Mouse (Mus musculus) bone marrow macrophage, adult 2 months (primary cell): Measurements from ENCODE around the gene Gm597. TPM values are rescaled to one million over a fixed set of nuclear protein-coding genes. Genes with fewer than 3 reads are reported as not detected.

Source experiments
- H3K27ac ChIP-seq: 2 replicates; pipeline ENCODE4 v1.5.1; 2012; ENCODE audit warnings: low read depth, low read length; ENCODE audit not compliant: insufficient read depth
- H3K4me1 ChIP-seq: 2 replicates; pipeline ENCODE4 v1.6.1; 2012; ENCODE audit warnings: low read length; ENCODE audit not compliant: control insufficient read depth, insufficient read depth
- H3K4me3 ChIP-seq: 2 replicates; pipeline ENCODE4 v1.5.1; 2012; ENCODE audit warnings: mild to moderate bottlenecking, low read length, moderate library complexity; ENCODE audit not compliant: insufficient read depth
- CTCF ChIP-seq: IDR thresholded peaks from 2 replicates; pipeline ENCODE4 v1.5.1; 2012; ENCODE audit warnings: low read depth, mild to moderate bottlenecking, low read length, moderate library complexity
- POLR2A ChIP-seq: IDR thresholded peaks from 2 replicates; pipeline ENCODE4 v1.6.1; 2012; ENCODE audit warnings: mild to moderate bottlenecking, low read depth, low read length, borderline replicate concordance
- polyA plus RNA-seq: library from polyadenylated mRNA; stranded (reverse); fragments of >200 nt; gene quantifications from 2 replicates; pipeline ENCODE4 v1.2.4, GENCODE M21; 2012; ENCODE audit not compliant: missing spikeins, insufficient read depth, insufficient read length

Gene Gm597
- not detected in 2 replicates for polyA plus RNA-seq

DNA sequence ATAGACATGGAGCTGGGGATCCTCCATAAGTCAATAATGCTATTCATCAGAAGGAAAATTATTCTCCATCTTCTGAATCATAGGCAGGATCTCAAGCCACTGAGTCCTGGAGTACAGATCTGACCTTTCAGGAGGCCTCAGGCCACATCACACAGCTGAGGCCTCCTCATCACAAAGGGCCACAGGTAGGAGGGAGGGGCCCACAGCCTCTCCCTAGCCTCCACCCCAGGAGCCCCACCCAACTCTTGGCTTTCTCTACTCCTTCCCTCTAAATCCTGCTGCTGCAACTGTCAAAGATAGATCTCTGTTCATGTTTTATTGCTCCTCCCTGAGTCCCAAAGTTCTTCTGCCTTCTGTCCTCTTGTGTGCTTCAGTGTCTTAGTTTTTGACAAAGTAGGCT lies at the start of gene Gm597:
TSS of gene Gm597 (minus strand) at position 101 of the 400 bp plus-strand sequence.
- no peaks in the 10 kb centered on the region for H3K4me1 ChIP-seq
- TF ChIP-seq CTCF (no peak), POLR2A (no peak)
- no peak within 1 kb of the TSS for H3K27ac ChIP-seq
- no peak within 1 kb of the TSS for H3K4me3 ChIP-seq

DNA sequence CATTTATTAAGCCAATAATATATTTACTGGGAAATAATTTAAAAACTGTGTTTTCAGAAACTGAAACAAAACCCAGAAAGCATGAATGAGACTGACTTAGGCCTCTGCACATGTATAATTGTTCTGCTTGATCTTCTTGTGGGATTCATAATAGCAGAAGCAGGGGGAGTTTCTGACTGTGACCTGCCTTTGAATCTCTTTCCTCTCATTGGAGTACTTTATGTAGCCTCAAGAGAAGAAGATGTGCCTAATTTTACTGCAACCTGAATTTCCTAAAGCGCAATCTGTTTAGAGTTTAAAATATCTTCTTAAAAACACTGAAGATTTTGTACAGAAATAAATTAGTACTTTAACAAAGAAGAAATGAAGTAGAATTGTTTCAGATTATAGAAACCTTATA lies 27.6 kb upstream of the Gm597 start:
- H3K4me1 ChIP-seq = no peaks in the 10 kb centered on the region
- no peak for TF ChIP-seq CTCF
- no peak for TF ChIP-seq POLR2A
- no peak overlapping the region for H3K4me3 ChIP-seq
- no peak overlapping the region for H3K27ac ChIP-seq

DNA sequence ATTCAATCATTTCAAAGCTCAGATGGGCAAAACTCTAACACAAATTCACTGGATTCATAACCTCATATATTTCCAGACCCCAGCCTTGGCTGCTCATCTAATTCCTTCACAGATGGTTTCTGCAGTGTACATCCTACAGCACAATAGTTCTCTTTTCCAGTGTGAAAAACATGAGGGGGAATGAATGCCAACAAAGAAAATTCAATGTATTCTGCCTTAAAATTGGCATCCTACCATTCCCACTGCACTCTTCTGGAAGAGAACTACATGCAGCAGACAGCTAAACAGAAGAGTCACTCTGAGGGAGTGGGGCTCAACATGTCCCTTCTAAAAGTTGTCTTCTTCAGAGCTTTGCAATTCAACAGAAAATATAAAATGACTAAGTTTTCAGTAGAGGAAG lies 26.6 kb upstream of the Gm597 start:
- no peak overlapping the region for H3K27ac ChIP-seq
- H3K4me3 ChIP-seq = no peak overlapping the region
- no peaks in the 10 kb centered on the region for H3K4me1 ChIP-seq
- TF ChIP-seq CTCF (no peak), POLR2A (no peak)

- Histone ChIP-seq H3K4me1 (no peaks in the 10 kb centered on the region), H3K4me3 (no peak overlapping the region), H3K27ac (no peak overlapping the region)
- TF ChIP-seq CTCF (no peak), POLR2A (no peak)
Measured at GRCm38 (mm10) chr1:28800881-28801280, 20.8 kb upstream of the Gm597 start.
